Mouse (Mus musculus) liver, embryonic 14.5 days (tissue): ENCODE measurements around the gene Iqgap2. TPM values are rescaled to one million over a fixed set of nuclear protein-coding genes. Genes with fewer than 3 reads are reported as not detected.

Source experiments
- ATAC-seq: fragments of 200-750 bp; cut with Nextera tagmentation; 2 replicates; pipeline ENCODE4 v1.8.0; 2017; ENCODE audit warnings: moderate number of reproducible peaks, mild to moderate bottlenecking, moderate library complexity; ENCODE audit not compliant: insufficient read depth
- DNase-seq, 3 experiments: peaks; one replicate each; pipeline ENCODE4 v3.0.0-alpha.2; 2012 to 2013; ENCODE audit warnings: low read depth in 3 of 3, low spot score in 3 of 3
- H3K27ac ChIP-seq: fragments of 300-500 bp; sonication (generic); 2 replicates; pipeline ENCODE4 v1.5.1; 2014; ENCODE audit warnings: moderate library complexity, mild to moderate bottlenecking, control low read depth, inconsistent platforms
- H3K27me3 ChIP-seq: fragments of 300-500 bp; sonication (generic); 2 replicates; pipeline ENCODE4 v1.6.1; 2014; ENCODE audit warnings: mild to moderate bottlenecking, low read length, moderate library complexity; ENCODE audit not compliant: control insufficient read depth, insufficient read depth
- H3K36me3 ChIP-seq: fragments of 300-500 bp; sonication (generic); replicated peaks from 2 replicates; pipeline ENCODE4 v1.6.1; 2014; ENCODE audit warnings: low read depth; ENCODE audit not compliant: control insufficient read depth, insufficient read depth
- H3K4me1 ChIP-seq, 2 experiments: fragments of 200-500 bp in 1 of 2; fragments of 300-500 bp in 1 of 2; sonication (generic) in 1 of 2; replicated peaks; 2 replicates each; pipeline ENCODE4 v1.6.1; 2012 to 2014; ENCODE audit warnings: antibody characterized with exemption in 1 of 2, inconsistent platforms in 1 of 2, low read length in 1 of 2; ENCODE audit not compliant: control insufficient read depth in 2 of 2, insufficient read depth in 2 of 2
- H3K4me2 ChIP-seq: fragments of 300-500 bp; sonication (generic); 2 replicates; pipeline ENCODE4 v1.6.1; 2014; ENCODE audit warnings: low read depth, mild to moderate bottlenecking, control low read depth, moderate library complexity
- H3K4me3 ChIP-seq, 2 experiments: fragments of 200-500 bp in 1 of 2; fragments of 300-500 bp in 1 of 2; sonication (generic) in 1 of 2; 2 replicates each; pipeline ENCODE4 v1.5.1; 2012 to 2014; ENCODE audit warnings: low read depth in 2 of 2, low read length in 2 of 2, mild to moderate bottlenecking in 2 of 2, control low read depth in 1 of 2, inconsistent platforms in 1 of 2, moderate library complexity in 1 of 2; ENCODE audit not compliant: insufficient read depth in 1 of 2
- H3K9ac ChIP-seq: fragments of 300-500 bp; sonication (generic); replicated peaks from 2 replicates; pipeline ENCODE4 v1.6.1; 2014; ENCODE audit warnings: mild to moderate bottlenecking, control low read depth, moderate library complexity
- H3K9me3 ChIP-seq: fragments of 300-500 bp; sonication (generic); 2 replicates; pipeline ENCODE4 v1.6.1; 2016; ENCODE audit warnings: low read length, mixed read lengths; ENCODE audit not compliant: control insufficient read depth
- CTCF ChIP-seq: IDR thresholded peaks from 2 replicates; pipeline ENCODE4 v1.5.1; 2016; ENCODE audit warnings: antibody characterized with exemption, low read depth, control low read depth
- EP300 ChIP-seq: IDR thresholded peaks from 2 replicates; pipeline ENCODE4 v1.6.1; 2016; ENCODE audit warnings: antibody characterized with exemption, low read depth
- WGBS: fragments of 180-500 bp; shearing (Covaris S2); extraction: QIAGEN DNeasy Blood & Tissue Kit; methylation state at CpG from one replicate; pipeline ENCODE4 v1.1.7; 2014; ENCODE audit not compliant: insufficient replicate concordance; 5-methylcytosine and 5-hydroxymethylcytosine counted together
- polyA plus RNA-seq, 2 experiments: library from polyadenylated mRNA; depleted of rRNA in 1 of 2; stranded (reverse) in 1 of 2; unstranded in 1 of 2; fragments of >200 nt; fragmentation: Nextera tagmentation in 1 of 2; extraction: Ambion mirVana in 1 of 2; gene quantifications; 2 replicates each; pipeline versions ENCODE4 v1.2.1 to v1.2.3; 2012 to 2014

Gene Iqgap2
- polyA plus RNA-seq, 2 experiments, result 10.8 to 11.8 TPM

DNA sequence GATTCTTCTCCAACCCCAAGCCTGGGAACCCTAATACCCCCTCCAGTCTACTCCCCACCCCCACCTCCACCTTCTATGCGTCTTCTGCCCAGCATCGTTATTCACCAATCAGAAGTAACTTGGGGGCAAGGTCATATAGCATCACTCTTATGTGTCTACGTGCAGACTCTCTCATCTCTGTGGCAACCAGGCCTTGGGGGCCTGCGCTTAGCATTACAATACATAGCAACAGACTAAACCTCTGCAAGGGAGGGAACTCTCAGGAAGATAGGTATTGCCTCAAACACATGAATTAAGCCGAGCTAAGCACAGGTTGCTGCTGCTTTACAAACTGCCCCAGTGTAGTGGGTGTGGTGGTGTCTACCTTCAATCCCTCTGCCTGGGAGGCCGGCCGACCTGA lies 295.0 kb downstream of the Iqgap2 start:
- no peaks in the 10 kb centered on the region for H3K9me3 ChIP-seq
- no peak overlapping the region for H3K4me2 ChIP-seq
- H3K36me3 ChIP-seq, result peaks cover 6% of the 10 kb centered on the region; the same call in 1 of the 2 replicates
- no peak overlapping the region for H3K4me3 ChIP-seq
- no peak for TF ChIP-seq EP300
- TF ChIP-seq CTCF, result no peak
- no peaks in the 10 kb centered on the region; a peak in 1 of 4 replicates for H3K4me1 ChIP-seq
- 69% methylated on average over 7 of the region's 7 CpGs for WGBS
- H3K9ac ChIP-seq, result no peak overlapping the region
- no peak overlapping the region for H3K27ac ChIP-seq
- ATAC-seq (no peak), DNase-seq (no peak)
- no peaks in the 10 kb centered on the region; the same call in 1 of the 2 replicates for H3K27me3 ChIP-seq

DNA sequence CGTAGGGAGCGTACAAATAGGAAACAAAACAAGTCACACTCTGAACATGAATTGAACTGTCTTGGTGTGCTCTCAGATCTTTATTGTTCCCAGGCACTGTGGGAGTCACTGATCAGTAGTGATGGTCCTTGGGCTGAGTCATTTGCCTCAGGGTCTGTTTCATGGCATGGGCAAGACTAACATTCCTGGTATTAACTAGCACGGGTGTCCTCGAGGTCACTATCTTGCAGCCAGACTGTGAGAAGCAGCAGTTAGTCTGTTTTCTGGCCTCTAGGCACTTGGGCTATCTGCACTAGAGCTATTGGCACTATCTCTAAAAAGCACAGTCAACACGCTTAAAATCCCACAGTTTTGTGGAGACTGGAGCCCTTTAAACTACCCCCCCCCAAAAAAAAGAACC lies 295.8 kb downstream of the Iqgap2 start:
- no peaks in the 10 kb centered on the region for H3K9me3 ChIP-seq
- H3K4me3 ChIP-seq, result no peak overlapping the region
- H3K36me3 ChIP-seq, result no peaks in the 10 kb centered on the region; the same call in 1 of the 2 replicates
- H3K27me3 ChIP-seq, result no peaks in the 10 kb centered on the region; the same call in 1 of the 2 replicates
- ATAC-seq (no peak), DNase-seq (no peak)
- 33% methylated on average over 5 of the region's 5 CpGs for WGBS
- H3K4me1 ChIP-seq, result no peaks in the 10 kb centered on the region; a peak in 1 of 4 replicates
- H3K4me2 ChIP-seq, result no peak overlapping the region
- H3K9ac ChIP-seq, result no peak overlapping the region
- no peak overlapping the region for H3K27ac ChIP-seq
- no peak for TF ChIP-seq EP300
- TF ChIP-seq CTCF, result no peak

DNA sequence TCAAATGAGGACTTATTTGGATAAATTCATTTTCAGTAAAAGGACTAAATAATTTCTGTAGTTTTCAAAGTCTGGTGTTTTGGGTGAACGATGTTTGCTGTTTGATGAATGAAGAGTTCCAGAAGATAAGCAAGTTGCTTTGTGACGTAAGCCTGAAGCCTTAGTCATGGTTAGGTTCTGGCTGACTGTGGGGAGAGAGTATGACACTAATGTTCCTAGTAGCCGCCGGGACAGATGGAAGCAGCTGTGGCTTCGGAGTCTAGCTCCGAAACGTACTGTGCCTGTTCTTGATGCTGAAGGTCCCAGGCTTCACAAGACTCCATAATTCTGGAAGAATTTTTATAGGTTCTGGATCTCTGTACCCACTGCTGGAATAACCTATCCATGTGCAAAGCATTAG lies 296.3 kb downstream of the Iqgap2 start:
- H3K36me3 ChIP-seq, result no peaks in the 10 kb centered on the region; the same call in 1 of the 2 replicates
- H3K9ac ChIP-seq, result no peak overlapping the region
- no peaks in the 10 kb centered on the region; a peak in 1 of 4 replicates for H3K4me1 ChIP-seq
- ATAC-seq, result no peak
- WGBS, result 54% methylated on average over 7 of the region's 7 CpGs
- H3K4me3 ChIP-seq, result no peak overlapping the region
- H3K9me3 ChIP-seq, result no peaks in the 10 kb centered on the region
- H3K27me3 ChIP-seq, result no peaks in the 10 kb centered on the region; the same call in 1 of the 2 replicates
- TF ChIP-seq EP300 (no peak), CTCF (no peak)
- DNase-seq, result no peak
- H3K27ac ChIP-seq, result no peak overlapping the region
- no peak overlapping the region for H3K4me2 ChIP-seq

DNA sequence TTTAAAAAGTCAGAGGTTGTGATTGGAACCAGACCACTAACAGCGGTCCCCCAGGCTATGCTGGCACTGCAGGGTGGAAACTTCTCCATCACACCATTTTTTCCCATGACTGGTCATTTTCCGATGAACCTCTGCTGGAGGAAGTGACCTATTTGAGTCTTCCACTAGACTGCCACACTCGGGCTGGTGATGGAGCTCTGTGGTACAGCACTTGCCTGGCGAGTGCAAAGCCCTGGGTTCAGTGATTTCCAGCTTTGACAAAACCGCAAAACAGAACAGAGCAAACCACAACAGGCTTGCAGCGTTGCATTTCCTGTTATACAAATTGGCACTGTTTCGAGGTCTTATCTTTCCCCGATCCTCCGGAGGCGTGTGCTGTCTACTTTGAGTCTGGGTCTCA lies 298.9 kb downstream of the Iqgap2 start:
- Histone ChIP-seq H3K27me3 (no peaks in the 10 kb centered on the region; the same call in none of the 2 replicates), H3K4me2 (no peak overlapping the region), H3K4me3 (no peak overlapping the region), H3K4me1 (no peaks in the 10 kb centered on the region; a peak in 1 of 4 replicates), H3K9ac (no peak overlapping the region), H3K9me3 (no peaks in the 10 kb centered on the region), H3K36me3 (no peaks in the 10 kb centered on the region), H3K27ac (no peak overlapping the region)
- TF ChIP-seq CTCF, result no peak
- TF ChIP-seq EP300, result no peak
- 16% methylated on average over 10 of the region's 10 CpGs for WGBS
- ATAC-seq, result no peak
- DNase-seq, result no peak

DNA sequence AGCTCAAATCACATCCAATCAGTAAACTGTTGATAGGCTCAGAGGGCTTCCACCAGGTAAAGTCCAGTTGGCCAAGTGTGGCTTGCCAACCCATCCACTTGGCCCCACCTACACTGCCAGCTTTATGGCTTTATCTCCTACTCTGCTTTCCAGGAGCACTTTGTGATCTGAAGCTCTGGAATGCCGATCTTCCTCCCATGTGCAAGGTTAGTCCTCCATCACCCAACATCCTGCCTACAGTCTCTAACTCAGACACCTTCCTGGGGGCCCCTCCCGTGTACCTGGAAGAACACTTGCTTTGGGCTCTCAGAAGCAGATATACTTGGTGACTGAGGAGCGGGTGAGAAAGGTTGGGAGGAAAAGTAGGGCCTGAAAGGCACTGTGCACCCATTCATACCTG lies 300.1 kb downstream of the Iqgap2 start:
- Histone ChIP-seq H3K36me3 (no peaks in the 10 kb centered on the region), H3K27ac (no peak overlapping the region), H3K9ac (no peak overlapping the region), H3K4me1 (no peaks in the 10 kb centered on the region; a peak in 1 of 4 replicates), H3K4me3 (no peak overlapping the region), H3K9me3 (no peaks in the 10 kb centered on the region), H3K27me3 (no peaks in the 10 kb centered on the region; the same call in none of the 2 replicates), H3K4me2 (no peak overlapping the region)
- ATAC-seq, result no peak
- no peak for DNase-seq
- TF ChIP-seq EP300, result no peak
- TF ChIP-seq CTCF, result no peak
- 60% methylated on average over 3 of the region's 3 CpGs for WGBS

DNA sequence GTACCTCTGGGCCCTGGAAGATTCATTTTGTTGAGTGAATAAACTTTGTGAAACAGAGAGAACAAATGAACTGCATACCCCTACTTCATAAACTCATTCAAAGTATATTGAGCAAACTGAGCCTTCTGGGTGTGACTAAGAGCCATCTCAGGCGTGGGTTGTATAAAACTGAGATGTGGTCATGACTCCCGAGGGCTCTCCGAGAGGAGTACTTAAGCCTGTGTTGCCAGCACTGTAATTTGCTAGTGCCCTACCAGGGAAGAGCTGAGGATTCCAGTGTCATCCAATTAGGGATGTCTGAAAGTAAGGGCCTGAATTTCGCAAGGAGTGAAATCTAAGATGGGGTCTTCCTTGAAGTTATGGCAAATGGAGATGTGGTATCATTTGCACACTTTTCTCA lies 304.1 kb downstream of the Iqgap2 start:
- no peak for TF ChIP-seq CTCF
- no peak for TF ChIP-seq EP300
- Histone ChIP-seq H3K4me3 (no peak overlapping the region), H3K9me3 (no peaks in the 10 kb centered on the region), H3K27ac (no peak overlapping the region), H3K36me3 (no peaks in the 10 kb centered on the region), H3K9ac (no peak overlapping the region), H3K27me3 (no peaks in the 10 kb centered on the region; the same call in none of the 2 replicates), H3K4me2 (no peak overlapping the region), H3K4me1 (no peaks in the 10 kb centered on the region)
- ATAC-seq, result no peak
- WGBS, result 59% methylated on average over 4 of the region's 4 CpGs
- DNase-seq, result no peak
